Mouse (Mus musculus): ENCODE measurements around the gene Dad1.

DNA sequence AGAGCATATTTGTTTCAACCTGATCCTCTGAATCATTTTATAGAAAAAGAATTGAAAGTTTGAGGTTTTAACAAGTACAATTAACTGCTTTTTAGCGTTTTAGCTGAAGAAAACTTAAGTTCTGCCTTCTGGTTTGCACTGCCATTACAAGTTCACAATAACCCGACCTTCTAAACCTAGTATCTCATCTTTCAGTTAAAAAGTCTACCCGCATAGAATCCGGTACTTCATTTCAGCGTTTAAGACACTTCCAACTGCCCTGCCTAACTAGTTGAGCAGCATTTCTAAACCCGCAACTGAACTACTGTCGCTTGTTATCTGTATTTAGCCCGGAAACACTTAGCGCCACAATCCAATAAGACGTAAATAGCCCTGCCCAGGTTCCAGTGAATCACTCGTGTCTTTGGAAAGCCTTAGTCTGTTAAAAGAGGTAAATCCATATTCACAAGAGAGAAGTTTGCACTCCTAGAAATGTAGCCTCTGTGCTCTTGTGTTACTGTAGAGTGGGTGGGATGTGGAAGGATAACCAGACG is 832 bp upstream of the Dad1 start:
- TF ChIP-seq ZNF384 (IDR thresholded peaks at IDR 0.05; ENCODE audit: low read depth, low read length): no peak
- TF ChIP-seq ZC3H11A (IDR thresholded peaks at IDR 0.05; ENCODE audit: borderline replicate concordance, low read depth, low read length): no peak
- no peak for TF ChIP-seq MAFK (IDR thresholded peaks at IDR 0.05; ENCODE audit: insufficient read depth, low read depth, low read length)
- no peak for TF ChIP-seq HCFC1 (IDR thresholded peaks at IDR 0.05; ENCODE audit: borderline replicate concordance, insufficient read depth, low read length)
- TF ChIP-seq CHD2 (IDR thresholded peaks at IDR 0.05; ENCODE audit: low read depth, low read length): no peak

Measured in ES-E14 (cell line).